Mouse (Mus musculus) gastrocnemius, postnatal 4 days (tissue): Measurements from ENCODE around the gene Sntg2. TPM values are rescaled to one million over a fixed set of nuclear protein-coding genes. Genes with fewer than 3 reads are reported as not detected.

Source experiments
- DNase-seq, 2 experiments: peaks; one replicate each; pipeline ENCODE4 v3.0.0; 2021 to 2022; ENCODE audit warnings: low spot score in 2 of 2, mixed read lengths in 2 of 2
- total RNA-seq, 2 experiments: library from RNA; stranded (reverse); gene quantifications; 2 replicates each; pipeline ENCODE4 v1.2.3; 2021

Sntg2 gene
- total RNA-seq, 2 experiments from 2014 or later = 1.2 to 1.5 TPM

DNA sequence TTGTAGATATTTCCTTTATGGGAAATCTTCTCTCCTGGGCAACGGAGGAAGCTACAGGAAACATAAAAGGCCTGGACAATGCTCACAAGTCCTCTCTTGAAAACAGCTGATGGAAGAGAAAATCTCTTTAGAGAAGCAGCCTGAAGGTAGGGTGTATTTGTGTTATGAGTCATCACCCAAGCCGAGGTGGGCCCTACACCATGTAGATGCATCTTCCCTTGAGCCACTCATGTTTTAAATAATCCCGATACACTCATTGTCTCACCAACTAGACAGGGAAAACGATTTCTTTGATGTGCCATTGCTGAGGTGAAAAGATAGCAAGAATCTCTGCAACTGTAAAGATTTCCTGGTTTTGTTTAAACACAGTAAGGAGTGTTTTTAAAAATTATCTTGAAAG is 89.4 kb downstream of the Sntg2 start:
- no peak for DNase-seq

DNA sequence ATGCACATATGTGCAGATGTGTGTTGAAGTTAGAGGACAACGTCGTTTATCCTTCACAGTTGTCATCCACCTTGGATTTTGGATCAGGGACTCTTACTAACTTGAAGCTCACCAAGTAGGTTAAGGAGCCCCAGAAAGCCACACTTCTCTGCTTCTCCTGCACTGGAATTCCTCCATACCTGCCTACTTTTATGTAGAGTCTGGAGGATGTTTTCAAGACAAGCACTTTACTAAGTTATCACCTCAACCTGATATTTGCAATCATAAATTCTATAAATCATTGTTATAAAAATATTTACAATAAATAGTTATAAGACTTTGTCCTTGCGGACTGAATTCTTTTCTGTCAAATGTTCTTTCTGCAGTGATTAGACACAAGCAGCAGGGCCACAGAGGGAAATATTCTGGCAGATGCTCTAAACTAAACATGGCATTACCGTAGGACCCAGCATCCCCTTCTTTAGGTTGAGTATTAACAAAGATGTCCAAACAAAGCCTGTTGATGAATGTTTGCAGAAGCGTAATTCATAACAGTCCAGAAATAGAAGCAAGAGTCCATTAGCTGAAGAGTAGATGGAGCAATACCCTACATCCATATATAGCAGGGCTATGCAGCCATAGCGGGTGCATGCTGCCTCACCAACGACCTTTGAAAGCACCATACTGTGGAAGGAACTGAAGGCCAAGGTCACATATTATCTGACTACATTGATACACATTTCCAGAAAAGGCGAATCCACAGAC is 100.8 kb downstream of the Sntg2 start:
- DNase-seq = no peak

DNA sequence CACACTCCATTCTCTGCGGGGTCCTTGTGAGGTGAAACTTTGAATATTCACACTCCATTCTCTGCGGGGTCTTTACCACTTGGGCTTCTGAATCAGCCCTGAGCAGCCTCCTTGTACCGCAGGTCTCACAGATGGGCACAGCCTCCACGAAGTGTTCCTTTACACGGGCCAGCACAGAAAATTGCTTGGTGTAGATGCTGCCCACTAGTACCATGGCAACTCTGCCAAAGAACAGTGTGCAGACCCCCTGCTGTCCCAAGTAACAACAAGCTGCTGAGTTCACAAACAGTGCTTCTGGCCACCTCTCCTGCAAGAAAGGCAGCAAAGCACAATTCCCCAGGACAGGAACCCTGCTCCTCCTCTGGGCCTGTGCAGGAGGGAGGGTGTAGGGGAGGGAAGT is 109.0 kb downstream of the Sntg2 start:
- DNase-seq = no peak

DNA sequence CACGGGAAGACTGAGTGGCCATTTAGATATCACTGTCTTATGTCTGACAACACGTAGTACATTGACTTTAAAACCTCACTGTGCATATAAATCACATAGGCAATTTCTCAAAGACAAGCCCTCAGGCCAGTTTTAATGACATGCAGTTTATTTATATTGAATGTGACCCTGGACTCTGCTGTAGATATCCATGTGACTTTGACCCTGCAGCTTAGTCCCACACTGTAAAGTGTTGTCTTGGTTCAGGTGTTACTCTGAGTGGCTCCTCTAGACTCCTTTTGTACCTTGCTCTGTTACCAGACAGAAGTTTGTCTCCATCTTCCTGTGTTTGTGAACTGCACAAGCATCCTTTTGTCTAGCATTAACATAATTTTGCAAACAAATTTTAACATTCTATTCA is 112.0 kb downstream of the Sntg2 start:
- DNase-seq = no peak

DNA sequence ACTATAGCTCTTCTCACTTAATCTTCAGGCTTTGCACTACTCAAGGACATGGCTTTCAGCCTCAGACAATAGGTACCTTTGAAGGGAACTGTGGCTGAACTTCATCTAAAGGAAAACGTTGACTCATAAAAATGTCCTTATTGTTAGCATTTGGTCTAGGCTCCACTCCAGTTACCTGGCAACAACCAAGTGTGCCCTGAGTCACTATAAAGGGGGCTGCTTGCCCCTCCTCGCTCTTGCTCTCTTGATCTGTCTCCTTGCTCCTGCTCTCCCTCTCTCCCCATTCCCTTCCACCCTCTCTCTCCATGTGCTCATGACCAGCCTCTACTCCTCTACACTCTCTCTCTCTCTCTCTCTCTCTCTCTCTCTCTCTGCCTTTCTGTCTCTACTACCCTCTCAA is 114.5 kb downstream of the Sntg2 start:
- no peak for DNase-seq

DNA sequence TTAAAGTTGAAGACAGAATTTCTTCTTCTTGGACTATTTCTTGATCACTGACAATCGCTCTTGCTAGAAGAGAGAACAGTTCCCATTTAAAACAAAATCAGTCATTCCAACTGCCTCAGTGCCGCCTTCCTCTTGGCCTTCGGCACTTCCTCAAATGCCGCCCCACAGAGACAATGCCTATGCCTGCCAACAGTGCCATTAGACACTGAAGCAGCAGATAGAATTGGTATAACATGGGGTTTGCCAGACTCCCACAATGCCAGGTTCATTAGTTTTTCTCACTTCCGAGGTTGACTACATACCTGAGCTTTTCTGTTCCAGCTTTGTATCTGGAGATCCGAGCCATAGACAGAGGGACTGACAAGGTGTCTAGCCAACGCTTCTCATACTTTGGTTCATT is 115.5 kb downstream of the Sntg2 start:
- no peak for DNase-seq

DNA sequence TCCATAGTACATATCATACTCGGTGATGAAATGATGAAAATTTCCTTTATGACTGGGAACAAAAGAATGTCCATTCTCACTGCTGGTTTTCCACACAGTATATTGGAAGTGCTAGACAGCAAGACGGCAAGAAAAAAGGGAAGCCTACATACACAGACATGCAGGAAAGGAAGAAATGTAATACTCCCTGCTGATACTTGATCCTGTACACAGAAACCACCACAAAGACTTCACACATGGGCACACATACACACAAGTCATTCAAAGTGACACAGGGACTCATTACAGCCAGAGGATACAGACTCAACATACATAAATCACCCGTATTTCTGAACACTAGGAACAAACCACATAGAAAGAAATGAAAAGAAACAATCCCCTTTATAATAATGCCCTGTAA is 117.0 kb downstream of the Sntg2 start:
- DNase-seq = no peak

DNA sequence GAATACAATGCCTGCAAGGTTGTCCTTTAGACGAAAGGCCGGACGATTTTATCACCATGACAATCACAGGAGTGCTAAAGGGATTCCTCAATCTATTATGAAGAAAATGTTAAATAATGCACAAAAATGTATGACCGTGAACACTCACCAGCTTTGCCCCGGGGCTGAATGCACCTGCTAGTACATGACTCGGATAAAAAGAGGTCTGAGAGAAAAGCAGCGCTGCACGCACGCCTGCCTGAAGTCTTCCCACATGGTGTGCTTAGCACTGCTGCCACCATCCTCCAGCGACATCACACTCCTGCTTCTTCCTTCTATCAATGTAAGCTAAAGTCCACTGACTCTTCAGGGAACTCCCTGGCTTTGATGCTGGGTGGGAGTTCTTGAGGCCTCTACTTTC is 118.6 kb downstream of the Sntg2 start:
- DNase-seq = no peak

DNA sequence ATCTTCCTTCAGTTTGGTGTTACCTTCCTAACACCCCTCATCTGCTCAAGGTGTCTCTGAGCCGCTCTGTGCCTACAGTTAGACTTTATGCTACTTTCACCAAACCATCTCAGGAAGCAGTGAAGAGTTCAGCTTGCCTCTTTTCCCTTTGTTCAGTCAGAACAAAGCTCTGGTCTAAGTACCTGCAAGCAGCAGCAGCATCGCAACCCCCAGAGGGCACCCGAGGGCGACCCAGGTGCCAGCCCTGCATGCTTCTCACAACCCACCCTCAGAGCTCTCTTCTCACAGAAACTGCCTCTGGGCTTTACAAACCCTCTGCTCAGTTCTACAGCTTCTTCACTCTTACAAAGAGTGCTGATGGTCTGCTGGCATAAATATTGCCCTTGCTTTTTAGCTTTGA is 120.8 kb downstream of the Sntg2 start:
- no peak for DNase-seq

DNA sequence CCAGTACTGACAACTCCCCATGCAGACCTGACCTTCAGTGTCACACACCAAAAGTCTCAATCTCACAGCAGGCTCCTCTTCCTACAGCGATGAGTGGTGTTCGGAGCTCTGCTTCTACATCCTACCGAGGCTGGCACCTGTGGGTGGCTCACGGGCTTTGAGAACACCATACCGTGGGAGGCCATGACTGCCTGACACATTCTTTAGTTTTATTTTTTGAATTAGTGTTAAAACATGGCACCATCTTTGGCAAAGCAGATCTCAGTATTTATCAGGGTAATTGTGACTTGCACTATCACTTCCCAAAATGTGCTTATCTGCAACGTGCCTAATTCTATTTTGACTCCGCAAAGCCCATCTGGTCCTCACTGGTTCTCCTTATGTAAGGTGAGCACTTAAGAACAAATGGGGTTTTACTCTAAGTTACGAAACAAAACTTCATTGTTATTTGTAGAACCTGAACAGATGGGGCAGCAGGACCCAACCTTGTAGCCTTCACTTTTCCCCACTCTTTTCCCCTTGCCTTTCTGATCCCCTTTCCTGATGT is 121.8 kb downstream of the Sntg2 start:
- DNase-seq = no peak

DNA sequence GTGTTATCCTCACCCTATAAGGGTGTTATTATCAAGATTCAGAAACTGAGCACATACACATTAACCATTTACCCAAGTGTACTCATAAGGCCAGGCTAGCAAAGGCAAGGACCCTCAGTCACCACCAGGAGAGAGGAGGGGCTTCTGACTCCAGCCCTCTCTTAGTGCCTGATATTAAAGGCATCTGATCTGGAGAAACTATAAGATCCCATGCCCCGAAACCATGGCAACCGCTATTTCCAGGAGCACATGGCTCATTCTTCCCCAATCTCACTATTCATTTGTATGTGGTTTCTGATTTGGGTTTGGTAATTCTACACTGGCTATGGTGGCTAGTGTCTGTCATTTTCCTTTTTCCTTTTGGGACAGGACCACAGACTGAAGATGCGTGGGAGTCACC is 124.1 kb downstream of the Sntg2 start:
- no peak for DNase-seq

DNA sequence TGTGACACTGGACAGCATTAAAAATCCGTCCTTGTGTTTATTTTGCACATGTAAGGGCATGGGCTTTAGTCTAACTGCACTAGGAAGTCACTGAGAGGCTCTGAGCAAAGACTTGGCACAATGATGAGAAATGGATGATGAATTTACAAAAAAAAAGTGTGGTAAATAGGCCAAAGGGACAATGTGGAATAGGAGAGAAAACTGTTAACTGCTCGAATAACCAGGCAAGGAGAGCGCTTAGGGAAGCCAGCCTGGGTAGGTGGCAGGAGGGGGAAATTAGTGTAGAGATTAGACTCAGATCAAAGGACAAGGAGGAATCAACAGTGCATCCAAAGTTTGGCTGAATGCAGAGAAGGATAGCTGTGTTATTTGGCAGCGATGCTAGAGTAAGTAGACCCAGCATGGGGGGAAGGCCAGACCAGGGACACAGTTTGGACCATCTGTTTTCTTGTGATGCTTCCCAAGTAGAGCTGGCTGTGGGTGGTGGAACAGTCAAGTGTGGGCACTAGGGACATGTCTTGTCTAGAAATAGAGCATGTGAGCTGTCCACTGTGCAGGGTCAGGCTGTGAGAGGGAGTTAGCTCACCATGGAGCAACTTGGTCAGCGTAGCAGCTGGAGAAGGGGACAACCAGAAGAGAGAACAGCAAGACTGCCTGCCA is 126.8 kb downstream of the Sntg2 start:
- DNase-seq = no peak

DNA sequence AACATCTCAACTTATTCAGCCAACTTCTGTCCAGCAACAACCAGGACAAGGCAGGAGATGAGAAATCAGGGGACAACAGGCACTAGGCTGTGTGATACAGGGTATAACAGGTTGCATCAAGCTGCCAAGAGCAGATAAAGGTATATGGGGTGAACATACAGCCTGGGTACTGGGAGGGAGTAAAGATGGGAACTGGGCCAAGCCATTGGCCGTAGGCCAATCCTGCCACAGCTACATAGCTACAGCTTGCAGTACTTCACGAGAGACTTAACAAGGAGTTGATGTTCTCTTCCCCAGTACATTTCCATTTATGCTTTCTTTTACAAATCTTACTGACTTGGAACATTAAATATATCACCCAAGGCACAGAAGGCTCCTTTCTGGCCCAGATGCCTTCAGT is 129.0 kb downstream of the Sntg2 start:
- no peak for DNase-seq

DNA sequence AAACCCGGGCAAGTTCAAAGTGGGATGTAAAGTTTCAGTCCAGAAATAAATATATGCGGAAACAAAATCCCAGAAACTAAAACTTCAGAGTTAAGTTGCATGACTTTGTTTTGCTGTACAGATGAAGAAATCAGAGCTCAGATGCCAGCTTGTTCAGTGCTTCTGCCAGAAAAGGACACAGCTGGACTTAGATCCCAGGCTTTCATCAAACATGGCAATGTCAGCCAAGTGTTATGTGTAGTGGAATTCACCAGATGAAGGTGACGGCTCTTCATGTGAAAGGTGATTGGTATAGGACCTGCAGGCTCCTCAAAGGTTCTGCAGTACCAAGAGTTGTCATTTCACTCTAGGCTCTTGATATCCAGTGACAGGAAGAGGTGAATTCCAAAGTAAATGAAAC is 132.3 kb downstream of the Sntg2 start:
- no peak for DNase-seq

DNA sequence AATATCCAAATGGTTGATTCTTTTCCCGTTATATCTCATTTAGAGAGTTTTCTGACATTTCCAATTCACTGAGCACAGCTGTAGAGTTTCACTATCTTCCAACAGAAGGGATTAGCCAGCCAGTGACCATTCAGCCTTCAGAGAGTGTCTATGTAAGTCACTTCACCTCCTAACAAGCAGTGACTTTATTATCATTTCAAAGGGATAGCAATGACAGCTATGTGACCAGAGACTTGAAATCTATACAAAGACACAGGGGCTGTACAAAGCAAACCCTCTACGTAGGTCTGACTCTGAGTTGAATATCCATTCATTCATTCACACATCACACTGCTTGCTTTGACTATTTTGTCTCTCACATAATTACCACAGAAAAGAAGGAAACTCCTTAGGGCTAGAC is 138.2 kb downstream of the Sntg2 start:
- DNase-seq = no peak

DNA sequence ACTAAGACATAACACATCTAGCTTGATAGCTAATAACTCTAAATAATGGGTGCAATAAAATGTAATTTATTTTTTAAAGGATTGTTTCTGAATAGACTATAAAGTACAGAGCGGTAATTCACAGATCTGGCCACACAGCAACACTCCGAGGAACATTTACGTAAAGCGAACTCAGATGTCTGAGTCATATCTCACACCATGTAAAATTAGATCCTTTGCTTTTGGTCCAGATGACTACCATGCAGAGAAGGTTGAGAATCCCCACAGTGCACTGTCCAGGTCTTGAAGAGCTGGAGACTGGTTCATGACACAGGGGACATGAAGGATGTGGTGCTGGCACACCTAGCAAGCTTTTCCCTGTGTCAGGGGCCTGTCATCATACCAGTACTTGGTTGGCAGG is 145.2 kb downstream of the Sntg2 start:
- DNase-seq = no peak

DNA sequence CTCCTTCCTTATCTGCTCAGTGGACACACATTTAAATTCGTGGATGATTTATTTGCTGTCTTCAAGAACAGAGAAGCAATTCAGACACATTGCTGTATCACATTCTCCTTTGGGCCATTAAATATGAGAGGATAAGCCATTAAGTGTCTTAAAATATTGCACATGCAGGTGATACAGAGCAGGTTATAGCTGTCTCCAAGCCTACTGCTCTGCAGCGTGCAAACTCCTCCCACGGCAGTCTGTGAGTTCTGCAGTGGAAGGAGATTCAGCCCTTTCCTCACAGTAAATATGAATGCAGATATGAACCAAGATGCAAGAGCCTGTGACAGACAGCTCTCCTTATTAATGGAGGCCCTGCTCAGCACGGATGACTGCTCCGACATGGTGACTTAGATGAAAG is 146.9 kb downstream of the Sntg2 start:
- no peak for DNase-seq

DNA sequence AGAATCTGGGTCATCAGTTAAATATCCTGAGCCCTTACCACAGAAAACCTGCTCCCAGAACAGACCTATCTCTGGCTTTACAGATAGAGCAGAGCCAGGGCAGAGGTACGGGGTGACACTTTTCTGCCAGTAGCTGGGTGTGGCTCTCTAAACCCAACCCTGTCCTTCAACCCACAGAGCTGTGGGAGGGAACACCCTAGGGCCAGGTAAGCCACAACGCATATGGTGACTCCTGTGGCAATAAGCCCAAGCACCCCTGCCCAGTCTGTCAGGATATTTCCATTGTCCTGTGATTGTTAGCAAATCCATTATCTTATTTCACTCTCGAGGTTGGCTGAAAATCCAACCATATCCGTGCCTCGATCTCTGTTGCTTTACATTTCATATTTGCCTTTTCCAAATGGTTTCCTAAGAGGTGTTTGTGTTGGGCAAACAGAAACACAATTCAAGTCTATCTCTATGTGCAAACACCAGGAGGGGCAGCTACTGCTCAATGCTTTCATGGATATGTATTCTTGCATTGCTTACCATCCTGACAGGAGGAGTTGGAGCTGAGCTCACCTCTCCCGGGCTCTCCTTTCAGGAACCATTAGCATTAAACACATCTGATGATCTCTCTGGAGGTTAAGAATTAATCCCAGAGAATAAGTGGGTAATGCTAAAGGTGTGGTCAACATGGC is 156.3 kb downstream of the Sntg2 start:
- no peak for DNase-seq

DNA sequence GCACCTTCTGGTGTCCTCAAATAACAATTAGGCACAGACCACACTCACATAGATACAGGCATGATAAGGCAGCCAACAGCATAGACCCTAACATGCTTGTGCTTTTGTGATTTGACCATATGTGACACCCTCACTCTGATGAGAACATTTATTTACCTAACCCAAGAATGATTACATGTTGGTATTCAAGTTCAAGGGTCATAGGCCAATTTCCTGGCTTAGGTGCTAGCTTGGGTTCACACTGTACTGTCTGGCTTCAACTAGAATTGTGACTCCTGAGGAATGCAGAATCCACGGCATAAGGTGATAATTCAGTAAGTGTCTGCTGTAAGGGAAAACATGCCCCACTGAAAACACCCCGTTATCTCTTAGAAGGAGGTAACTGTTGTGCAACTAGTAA is 158.4 kb downstream of the Sntg2 start:
- no peak for DNase-seq

DNA sequence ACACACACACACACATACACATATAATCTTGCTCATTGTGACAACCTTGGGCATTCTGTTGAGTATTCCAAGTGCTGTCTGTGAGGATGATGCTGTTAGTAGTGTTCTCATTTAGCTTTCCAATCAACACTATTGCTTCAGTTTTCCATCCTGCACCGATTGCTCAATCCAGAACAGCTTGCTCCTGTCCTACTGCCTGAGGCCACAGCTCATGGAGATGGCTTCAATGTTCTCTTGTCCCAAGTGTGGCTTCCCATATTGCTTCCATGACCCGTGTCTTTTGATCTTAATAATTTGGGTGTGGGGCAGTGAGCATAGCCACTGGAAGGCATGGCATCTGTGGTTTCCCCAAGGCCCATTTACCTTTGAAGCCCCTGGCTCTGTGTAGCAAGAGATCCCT is 162.8 kb downstream of the Sntg2 start:
- no peak for DNase-seq

DNA sequence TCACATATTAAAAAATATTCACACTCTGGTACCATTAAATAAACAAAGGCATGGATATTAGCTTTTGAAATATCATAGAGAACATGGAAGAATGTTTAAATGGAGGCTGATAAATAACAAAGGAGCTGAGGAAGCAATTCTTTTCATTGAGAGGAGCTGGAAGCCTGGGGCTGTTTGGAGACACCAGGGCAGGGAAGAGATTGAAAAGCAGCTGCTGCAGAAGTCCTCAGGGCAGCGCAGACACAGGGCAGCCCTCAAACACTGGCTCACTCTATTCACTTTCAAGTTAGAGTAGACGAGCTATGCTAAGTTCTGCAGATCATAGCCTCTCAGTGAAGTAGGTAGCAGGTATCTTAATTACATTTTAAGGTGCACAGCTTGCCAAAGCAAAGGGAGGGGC is 164.6 kb downstream of the Sntg2 start:
- no peak for DNase-seq

DNA sequence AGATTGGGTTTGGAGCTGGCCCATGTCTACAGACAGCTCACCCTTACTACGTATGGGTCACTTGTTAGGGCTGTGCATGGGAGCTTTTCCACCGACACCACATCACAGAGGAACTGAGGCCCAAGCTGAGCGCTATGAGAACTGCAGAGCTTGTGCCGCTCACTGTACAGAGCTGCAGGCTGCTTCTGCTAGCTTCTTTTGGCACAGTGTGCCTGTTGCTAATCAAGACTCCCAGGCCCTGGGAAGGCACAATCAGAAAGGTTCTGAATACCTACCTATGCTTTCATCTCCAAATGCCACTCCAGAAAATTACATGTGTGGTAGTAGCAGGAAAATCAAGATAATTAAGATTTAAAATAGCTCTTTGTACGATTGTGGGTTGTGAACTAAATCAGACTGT is 165.1 kb downstream of the Sntg2 start:
- DNase-seq = no peak
